Mouse (Mus musculus) urinary bladder, postnatal 10 days (tissue): ENCODE data around the gene Ell.
"Not testable (repeated sequence)": the region's sequence is repeated elsewhere in the genome, so short reads cannot be mapped to it uniquely, and the experiment has no call there.

ENCODE experiments used
- DNase-seq: peaks from one replicate; pipeline ENCODE4 v3.0.0; 2022; ENCODE audit warnings: low spot score

Ell gene

DNA sequence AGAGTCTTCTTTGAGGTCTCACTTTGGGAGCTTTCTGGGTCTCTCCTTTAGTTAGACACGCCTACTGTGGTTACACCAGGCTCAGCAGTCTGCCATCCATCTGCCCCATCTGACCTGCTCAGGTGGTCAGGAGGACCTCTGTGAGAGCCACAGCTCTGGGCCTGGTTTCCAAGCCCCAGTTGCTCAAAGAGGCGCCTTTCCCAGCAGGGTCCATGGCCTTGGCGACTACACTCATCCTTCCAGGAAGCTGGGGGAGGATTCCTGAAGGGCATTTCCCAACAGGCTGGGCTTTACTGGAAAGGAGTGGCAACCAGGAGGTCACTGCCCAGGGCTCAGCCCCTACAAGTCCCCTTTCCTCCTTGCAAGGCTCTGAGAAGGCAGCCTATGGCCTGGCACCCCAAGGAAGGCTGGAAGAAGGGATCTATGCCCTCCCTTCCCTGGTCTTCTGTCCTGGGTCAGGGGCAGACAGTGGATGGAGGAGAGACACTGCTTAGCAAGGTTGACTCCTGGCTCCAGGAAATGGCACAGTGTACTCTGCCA is 25.5 kb downstream of the Ell start:
- no peak for DNase-seq

DNA sequence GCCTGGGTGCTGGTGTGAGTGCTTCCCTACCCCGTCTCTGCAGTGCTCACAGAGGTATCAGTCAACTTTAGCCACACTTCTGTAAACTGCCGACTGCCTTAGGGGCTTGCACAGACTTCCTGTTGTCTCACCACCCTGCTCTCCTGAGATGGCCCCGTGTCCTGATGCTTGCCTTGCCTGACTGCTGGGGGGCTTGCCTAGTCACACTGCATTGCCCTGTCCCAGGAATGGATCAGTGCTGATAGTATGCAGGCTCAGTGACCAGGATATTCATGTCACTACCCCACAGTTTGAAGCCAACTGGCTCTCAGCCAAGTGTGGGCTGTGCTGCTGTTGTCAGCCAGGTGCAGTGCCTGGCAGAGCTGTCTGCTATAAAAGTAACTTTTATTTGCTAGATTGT is 26.3 kb downstream of the Ell start:
- no peak for DNase-seq

DNA sequence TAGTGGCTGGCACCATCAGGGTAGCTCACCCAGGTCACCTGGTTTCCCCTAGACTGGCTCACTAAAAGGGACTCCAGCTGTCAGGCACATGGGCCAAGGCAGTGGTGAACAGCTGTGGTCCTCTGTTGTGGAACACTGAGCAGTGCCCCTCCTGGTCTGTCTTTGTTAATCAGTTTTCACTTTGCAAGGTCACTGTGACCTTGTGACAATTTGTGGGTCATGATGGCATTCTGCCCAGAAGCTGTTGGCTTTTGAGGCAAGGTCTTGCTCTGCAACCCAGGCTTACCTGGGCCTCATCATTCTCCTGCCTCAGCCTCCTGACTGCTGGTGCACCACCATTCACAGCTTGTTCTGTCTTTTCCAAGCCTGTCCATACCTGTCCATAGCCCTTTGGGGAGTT is 31.1 kb downstream of the Ell start:
- no peak for DNase-seq

DNA sequence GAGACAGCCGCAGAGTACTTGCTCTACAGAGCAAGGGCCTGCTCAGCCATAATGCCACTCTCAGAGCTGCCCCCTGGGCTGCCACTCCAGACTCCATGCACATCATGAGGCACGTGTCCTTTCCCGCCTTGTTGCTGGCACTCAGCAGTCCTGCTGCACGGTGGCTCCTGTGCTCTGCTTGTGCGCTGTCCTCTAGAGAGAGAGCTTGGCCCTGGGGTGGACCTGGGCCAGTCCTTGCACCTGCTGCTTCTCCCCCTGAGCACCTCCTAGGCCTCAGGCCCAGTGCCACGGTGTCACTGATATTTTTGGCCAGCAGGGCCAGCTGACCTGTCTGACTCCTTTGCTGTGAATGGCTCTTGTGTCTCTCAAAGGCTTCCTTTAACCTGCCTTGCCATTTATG is 31.7 kb downstream of the Ell start:
- DNase-seq, result no peak

DNA sequence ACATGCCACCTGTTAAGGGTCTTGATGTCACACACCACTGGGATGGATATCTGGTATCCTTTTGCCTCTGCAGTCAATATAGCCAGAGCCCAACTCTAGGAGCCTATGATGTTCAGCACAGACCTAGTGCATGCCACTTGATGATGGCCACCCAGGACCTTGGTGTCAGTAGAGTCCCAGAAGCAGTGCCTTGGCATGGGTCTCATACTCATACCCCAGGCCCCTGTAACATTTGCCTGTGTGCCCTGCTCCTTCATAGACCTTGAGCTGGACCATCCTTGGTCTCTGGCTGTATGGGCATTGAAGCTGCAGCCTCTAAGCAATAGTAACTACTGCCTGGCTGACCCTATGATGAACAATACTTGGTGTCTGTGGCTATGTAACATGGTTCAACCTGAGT is 35.0 kb downstream of the Ell start:
- no peak for DNase-seq

DNA sequence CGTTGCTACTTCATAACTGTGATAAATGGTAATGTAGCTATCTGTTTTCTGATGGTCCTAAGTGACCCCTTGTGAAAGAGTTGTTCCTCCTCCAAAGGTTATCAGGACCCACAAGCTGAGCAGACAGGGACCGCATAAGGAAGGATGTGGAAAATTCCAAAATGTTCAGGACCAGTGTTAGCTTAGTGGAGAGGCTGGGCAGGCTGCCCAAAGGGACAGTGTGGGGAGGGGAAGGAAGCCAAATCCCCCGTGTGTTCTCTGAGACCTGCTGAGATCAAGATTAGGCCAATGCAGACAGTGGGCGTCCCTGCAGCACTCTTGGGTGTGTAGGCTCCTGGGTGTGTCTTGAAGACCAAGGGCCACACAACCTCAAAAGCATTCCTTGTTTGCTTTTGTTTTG is 35.7 kb downstream of the Ell start:
- no peak for DNase-seq

DNA sequence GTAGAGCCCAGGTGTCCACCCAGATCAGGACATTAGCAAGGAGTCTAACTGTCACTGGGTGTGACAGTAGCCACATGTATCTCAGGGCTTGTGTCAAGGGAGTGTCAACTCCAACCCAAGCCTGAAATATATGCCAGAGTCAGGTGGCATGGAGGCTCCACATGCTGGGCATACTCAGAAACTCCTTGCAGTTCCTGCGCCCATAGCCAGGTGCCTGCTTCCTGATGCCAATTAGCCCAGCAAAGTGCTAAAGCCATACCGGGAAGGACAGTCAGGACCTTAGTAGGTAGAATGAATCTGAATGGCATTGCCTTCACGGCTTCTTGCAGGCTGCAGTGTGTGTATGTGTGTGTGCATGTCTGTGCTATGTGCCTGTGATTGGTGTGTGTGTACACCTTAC is 38.0 kb downstream of the Ell start:
- DNase-seq, result no peak

DNA sequence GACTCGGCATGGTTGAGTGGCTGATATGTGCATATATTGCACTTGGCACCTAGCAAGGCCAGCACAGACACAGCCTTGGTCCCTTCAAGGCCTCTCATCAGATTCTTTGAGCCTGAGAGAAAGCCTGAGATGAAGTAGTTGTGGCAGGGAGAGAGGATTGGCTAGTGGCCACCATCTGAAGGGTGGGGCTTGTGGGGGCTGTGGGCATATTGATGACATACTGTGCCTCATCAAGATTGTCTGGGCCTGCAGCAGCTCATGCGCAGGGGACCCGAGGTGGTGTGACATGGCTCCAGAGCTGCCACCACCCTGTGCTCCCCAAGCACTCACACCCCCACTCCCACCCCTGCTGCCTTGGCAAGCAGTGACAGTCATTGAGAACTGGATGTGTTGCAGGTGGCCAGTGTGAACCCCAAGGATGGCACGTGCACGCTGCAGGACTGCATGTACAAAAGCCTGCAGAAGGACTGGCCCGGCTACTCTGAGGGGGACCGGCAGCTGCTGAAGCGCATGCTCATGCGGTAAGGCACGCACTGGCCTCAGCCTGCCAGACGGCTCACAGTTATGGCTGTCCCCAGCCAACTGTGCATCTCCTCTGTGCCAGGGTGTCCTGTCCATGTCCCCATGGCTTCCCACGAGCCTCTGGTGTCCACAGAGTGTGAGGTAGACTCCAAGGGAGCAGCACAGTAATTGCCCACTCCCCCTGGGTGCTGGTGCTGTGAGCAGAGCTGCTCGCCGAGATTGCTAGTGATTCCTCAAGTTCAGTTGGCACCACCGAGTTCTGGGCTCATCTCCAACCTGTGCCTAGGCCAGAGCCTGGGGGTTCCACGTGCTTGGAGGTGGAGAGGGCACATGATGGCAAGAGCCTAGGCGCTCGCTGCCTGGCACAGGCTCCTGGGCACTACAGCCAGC is 44.5 kb downstream of the Ell start:
- no peak for DNase-seq

DNA sequence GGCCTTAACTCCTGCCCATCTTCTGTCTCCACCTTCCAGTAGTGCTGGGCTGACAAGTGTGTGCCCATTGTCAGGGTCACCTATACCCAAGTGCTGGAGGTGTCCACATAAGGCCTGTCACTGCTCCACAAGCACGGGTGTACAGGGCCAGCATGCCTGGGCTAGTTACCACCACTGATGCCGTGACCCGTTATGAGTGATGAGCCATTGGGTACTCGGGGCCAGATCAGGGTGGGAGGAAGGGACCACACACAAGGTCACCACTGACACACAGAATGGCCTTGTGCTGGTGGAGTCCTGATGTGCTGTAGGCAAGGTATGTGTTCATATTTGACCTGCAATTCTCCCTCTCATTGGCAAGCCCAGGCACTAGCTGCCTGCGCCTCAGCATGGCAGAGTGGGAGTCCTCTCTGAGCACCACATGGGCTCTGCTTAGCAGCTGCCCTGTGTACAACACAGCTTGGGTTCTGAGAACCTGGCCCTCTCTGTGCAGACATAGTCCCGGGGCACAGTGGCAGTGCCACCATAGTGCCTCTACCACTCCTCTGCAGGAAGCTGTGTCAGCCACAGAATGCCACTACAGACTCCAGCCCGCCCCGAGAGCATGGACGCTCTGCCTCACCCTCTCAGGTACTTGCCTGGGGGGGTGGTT is 45.5 kb downstream of the Ell start:
- no peak for DNase-seq

DNA sequence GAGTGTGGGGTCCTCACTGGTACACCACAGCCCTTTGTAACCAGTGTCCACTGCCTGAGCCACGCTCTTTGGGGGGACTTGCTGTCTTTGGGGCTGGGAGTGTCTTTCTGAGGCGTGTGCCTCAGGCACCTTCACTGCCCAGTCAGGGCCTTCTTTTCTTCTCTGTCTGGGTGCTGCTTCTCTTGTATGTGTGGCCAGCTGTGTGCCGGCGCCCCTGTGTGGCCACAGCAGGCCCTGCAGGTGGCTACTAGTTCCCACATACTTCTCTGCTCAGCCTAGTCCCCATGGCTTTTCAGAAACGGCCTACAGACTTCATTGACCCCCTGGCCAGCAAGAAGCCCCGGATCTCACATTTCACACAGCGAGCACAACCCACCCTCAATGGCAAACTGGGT is 46.0 kb downstream of the Ell start:
- DNase-seq, result no peak

DNA sequence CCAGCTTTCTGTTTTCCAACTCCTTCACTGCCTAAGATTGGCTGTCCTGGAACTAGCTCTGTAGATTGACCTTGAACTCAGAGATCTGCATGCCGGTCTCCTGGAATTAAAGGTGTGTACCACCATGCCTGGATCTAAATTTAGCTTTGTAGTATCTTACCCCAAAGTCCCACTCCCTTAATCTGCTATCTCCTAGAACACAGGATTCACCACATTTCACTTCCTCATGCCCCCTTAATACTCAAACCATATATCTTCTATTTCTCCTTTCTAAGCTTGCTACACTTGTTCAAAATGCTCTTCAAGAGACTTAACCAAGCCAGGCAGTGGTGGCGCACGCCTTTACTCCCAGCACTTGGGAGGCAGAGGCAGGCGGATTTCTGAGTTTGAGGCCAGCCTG is 48.7 kb downstream of the Ell start:
- not testable (repeated sequence) for DNase-seq

DNA sequence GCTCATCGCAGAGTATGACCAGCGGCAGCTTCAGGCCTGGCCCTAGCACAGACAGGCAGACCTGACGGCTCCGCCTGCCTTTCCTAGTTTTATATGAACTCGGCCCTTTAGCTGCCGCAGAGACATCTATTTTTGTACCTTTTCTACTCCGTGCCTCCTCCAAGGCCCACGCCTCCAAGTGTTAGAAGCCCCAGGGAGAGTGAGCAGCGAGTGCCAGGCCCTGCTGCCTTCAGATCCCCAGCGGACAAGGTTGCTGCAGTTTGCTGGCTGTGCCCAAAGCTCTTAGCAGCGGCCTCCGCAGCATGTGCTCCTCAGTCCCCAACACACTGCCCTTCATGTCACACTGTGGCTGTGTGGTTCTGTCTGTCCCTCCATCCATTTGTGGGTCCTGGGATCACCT is 52.3 kb downstream of the Ell start:
- DNase-seq, result no peak

DNA sequence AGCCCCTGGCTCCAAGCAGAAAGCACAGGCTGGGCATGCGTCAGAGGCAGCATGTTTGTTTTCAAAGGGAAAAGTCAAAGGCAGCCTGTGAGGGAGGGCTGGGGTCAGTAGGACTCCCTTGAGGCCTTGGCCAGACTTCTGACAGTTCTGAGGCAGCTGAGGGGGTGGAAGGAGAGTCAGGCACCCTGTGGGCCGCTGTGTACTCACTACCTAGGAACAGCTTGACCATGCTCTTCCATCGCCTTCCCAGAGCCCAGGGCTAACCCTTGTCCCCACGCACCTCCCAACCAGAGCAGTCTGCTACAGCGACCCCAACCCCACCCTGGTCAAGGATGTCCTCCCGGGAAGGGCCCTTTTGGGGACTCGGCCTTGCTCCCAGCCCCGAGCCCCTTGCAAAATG is 53.9 kb downstream of the Ell start:
- no peak for DNase-seq

DNA sequence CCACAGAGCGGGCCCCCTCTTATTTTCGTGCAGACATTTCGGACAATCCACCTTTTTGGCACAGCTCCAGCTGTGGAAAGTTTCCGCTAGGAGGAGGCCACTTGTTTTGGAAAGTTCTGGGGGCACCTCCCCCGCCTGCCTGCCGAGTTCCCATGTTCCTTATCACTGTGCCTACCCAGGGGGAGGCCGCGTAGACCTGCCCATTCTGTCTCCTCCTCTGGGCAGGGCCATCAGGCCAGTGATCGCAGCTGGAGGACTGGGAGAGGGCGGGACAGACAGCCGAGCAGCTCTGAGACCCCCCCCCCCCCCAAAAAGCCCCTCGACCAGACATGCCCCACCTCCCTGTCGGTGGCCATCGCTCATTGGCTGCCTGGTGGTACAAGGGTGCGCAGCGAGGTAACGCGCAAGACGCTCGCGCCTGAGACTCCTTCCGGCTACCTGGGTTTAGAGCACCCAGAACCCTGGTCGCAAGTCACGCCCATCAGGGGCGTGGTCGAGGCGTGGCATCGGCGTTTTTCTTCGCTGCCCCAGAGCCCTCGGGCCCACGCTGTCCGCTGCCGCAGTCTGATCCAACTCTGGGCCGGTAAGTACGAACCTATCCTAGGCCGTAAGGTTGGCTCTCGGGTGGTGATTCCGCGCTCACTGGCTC is 54.8 kb downstream of the Ell start, which contains the start of gene Isyna1:
Isyna1 (plus strand) TSS at position 413 of the 649 bp plus-strand sequence.
- no peak for DNase-seq

DNA sequence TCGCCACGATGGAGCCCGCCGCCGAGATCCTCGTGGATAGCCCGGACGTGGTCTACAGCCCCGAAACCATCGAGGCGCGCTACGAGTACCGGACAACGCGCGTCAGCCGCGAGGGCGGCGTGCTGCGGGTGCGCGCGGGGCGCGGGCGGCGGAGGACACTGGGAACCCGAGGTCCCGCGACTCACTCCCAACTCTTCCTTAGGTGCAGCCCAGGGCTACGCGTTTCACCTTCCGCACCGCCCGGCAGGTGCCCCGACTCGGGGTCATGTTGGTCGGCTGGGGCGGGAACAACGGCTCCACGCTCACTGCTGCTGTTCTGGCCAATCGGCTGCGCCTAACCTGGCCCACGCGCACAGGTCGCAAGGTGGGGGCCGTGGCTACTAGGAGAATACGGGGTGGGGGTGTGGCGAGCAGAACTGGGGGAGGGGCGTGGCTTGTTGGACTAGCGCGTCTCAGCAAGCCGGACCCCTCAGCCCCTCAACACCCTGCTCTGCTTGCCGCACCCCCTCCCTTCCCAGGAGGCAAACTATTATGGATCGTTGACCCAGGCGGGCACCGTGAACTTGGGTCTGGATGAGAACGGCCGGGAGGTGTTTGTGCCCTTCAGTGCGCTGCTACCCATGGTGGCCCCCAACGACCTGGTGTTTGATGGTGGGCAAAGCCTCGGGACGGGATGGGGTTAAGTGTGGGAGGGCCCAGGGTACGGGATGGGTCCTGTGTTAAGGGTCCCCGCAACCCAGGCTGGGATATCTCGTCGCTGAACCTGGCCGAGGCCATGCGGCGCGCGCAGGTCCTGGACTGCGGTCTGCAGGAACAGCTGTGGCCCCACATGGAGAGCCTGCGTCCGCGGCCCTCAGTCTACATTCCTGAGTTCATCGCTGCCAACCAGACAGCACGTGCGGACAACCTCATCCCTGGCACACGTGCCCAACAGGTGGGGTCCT is 55.6 kb downstream of the Ell start:
- no peak for DNase-seq

DNA sequence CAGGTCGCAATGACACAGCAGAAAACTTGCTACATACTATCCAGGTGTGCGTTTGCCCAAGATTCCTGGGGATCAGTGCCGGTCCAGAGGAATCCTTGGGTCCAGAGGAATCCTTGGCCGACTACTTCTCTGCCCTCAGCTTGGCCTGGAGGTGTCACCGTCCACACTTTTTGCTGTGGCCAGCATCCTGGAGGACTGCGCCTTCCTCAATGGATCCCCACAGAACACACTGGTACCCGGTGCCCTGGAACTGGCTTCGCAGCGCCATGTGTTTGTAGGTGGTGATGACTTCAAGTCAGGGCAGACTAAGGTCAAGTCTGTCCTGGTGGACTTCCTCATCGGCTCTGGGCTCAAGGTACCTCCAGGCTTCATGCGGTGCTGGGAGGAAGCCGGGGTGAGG is 56.6 kb downstream of the Ell start:
- DNase-seq, result no peak

DNA sequence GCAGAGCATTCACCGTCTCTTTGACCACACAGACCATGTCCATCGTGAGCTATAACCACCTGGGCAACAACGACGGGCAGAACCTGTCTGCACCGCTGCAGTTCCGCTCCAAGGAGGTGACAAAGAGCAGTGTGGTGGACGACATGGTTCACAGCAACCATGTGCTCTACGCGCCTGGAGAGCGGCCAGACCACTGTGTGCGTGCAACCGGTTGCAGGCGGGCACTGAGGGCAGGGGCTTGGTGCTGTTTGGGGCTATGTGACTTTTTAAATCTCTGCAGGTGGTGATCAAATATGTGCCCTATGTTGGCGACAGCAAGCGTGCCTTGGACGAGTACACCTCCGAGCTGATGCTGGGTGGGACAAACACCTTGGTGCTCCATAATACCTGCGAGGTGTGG is 57.0 kb downstream of the Ell start:
- no peak for DNase-seq

DNA sequence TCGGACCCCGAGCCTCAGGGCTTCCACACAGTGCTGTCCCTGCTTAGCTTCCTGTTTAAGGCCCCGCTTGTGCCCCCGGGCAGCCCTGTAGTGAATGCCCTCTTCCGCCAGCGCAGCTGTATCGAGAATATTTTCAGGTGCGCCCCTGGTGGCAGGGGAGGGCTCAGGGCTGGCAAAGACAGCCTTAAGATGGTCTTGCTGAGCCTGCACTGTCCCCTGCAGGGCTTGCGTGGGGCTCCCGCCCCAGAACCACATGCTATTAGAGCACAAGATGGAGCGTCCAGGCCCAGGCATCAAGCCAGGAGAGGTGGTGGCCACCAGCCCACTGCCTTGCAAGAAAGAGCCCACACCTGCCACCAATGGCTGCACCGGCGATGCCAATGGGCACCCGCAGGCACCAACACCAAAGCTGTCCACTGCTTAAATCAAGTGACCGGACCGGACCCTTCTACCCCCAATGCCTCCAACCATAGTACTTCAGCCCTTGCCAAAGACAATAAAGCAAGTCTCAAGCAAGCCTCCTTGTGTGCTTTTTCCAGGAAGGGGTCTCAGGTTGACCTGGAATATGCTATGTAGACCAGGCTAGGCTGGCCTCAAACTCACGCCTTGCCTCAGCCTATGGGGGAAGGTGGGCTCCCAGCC is 57.6 kb downstream of the Ell start:
- no peak for DNase-seq

DNA sequence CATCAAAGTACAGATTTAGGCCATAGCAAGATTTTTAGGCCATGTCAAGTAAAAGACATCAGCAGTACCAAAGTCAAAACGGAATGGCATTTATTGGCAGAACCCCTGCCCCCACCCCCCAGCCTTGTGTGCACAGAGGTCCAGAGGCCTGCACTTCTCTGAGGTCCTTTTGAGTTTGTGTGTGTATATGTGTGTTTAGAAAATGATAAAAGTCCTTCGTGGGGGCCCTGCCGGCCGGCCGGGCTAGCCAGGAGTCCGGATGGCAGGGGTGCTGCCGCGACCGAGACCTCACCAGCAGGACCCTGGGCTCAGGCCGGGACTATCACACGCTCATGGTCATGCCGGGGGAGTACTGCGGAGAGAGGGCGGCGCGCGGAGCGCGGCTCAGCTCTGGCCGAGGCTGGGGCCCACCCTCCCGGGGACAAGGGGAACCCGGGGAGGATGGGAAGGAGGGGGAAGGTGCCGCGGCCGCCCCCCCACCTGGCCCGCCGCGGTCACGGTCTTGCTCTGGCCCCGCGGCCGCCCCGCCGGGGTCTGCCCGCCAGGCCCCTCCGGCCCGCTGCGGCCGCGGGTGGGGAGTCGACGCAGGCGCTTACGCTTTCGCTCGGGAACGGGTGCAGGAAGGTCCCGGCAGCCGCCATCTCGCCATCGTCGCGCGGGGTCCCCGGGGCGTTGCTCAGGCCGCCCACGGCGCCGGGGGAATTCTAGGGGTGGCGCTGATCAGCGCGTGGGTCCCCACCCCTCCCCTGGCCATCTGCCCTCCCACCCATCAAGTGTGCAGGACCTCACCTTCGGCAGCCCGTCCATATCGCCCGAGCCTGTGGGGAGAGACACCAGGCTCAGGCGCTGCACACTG is 58.4 kb downstream of the Ell start:
- DNase-seq, result no peak

DNA sequence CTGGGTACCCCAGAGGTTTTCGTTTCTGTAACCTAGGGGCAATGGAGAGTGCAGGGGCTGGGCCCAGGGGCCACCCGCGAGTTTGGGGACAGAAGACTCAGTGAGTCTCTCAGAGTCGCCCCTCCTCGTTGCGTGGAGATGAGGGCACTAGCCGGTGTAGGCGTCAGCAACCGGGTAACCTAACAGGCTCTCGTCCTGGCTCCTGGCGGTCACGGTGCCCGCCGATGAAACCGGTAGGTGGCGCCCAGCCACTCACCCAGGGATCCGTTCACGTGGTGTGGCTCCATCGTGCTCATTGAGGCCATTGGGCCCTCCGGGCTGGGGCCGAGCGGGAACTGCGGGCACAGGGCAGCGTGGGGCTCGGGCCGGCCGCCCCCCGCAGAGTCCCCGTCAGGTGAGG is 59.0 kb downstream of the Ell start:
- DNase-seq, result no peak
